Comparison of ENCODE assay signal across 28 mouse cellular contexts in the genomic region with DNA sequence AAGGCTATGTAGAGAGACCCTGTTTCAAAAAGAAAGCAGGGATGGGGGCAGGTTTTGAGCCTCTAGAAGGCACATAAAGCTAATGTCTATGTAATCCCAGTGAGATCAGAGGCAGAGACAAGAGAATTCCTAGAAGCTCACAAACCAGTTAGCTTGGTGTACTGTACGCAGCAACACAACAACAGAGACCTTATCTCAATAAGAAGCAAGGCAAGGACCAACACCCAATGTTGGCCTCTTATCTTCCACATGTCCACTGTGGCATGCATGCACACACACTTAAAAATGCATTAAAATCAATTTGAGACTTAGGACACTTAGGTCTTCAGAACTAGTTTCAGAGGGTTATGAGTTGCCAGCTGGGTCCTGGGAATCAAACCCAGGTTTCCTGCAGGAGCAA. TPM values are rescaled to one million over a fixed set of nuclear protein-coding genes. Genes with fewer than 3 reads are reported as not detected.
"Had no signal": no experiment of that assay in that cellular context is flagged by ENCODE, and none has a peak within 500 bp of the region (broad histone marks: within the 10 kb centered on the region; RNA-seq: fewer than 3 reads in every experiment).

No protein-coding gene starts in this region.

- H3K9me3 ChIP-seq: kidney, embryonic 15.5 days; limb, embryonic 12.5 days; limb, embryonic 15.5 days; lung, embryonic 15.5 days; midbrain, embryonic 12.5 days; midbrain, embryonic 15.5 days; neural tube, embryonic 12.5 days; neural tube, embryonic 15.5 days had no signal

- H3K27me3 ChIP-seq: kidney, embryonic 15.5 days; limb, embryonic 12.5 days; limb, embryonic 15.5 days; lung, embryonic 15.5 days; midbrain, embryonic 12.5 days; midbrain, embryonic 15.5 days; neural tube, embryonic 12.5 days; neural tube, embryonic 15.5 days had no signal

- H3K9ac ChIP-seq: kidney, embryonic 15.5 days; limb, embryonic 12.5 days; limb, embryonic 15.5 days; lung, embryonic 15.5 days; midbrain, embryonic 12.5 days; midbrain, embryonic 15.5 days; neural tube, embryonic 12.5 days; neural tube, embryonic 15.5 days had no signal

- H3K27ac ChIP-seq: kidney, embryonic 15.5 days; left cerebral cortex, adult 2 months; limb, embryonic 12.5 days; limb, embryonic 15.5 days; lung, embryonic 15.5 days; midbrain, embryonic 12.5 days; midbrain, embryonic 15.5 days; neural tube, embryonic 12.5 days; neural tube, embryonic 15.5 days had no signal

- H3K4me3 ChIP-seq: kidney, embryonic 15.5 days; left cerebral cortex, adult 2 months; limb, embryonic 12.5 days; limb, embryonic 15.5 days; lung, embryonic 15.5 days; midbrain, embryonic 12.5 days; midbrain, embryonic 15.5 days; neural tube, embryonic 12.5 days; neural tube, embryonic 15.5 days had no signal

- H3K4me1 ChIP-seq: neural tube, embryonic 12.5 days had no signal

- DNase-seq: kidney, adult 2 months; kidney, postnatal 10 days; kidney, postnatal 36 days; layer of hippocampus, postnatal 36 days; left cerebral cortex, postnatal 4 days; lung, adult 18-20 months; lung, postnatal 10 days; lung, postnatal 36 days; right cerebral cortex, postnatal 25 days; spleen, adult 18-20 months; thymus, adult 18-20 months; thymus, postnatal 36 days had no signal

- ATAC-seq: intestine, postnatal 0 days; midbrain, embryonic 15.5 days had no signal

- H3K4me2 ChIP-seq: kidney, embryonic 15.5 days; limb, embryonic 12.5 days; limb, embryonic 15.5 days; lung, embryonic 15.5 days; midbrain, embryonic 12.5 days; midbrain, embryonic 15.5 days; neural tube, embryonic 12.5 days; neural tube, embryonic 15.5 days had no signal

RNA-seq across cellular contexts. Expression of gene Lrcol1, which starts 52.9 kb away (rescaled TPM):
- total RNA-seq: layer of hippocampus, adult 8-10 months; layer of hippocampus, postnatal 10 days; layer of hippocampus, postnatal 36 days; left cerebral cortex, adult 2 months; left cerebral cortex, postnatal 10 days; left cerebral cortex, postnatal 4 days had no signal
- polyA plus RNA-seq: intestine, embryonic 14.5 days; intestine, postnatal 0 days; kidney, adult 2 months; kidney, embryonic 15.5 days; limb, embryonic 12.5 days; limb, embryonic 15.5 days; midbrain, embryonic 12.5 days; midbrain, embryonic 15.5 days; neural tube, embryonic 12.5 days; neural tube, embryonic 15.5 days; stomach, embryonic 16.5 days; urinary bladder, adult 2 months had no signal
